Mouse (Mus musculus): Measurements from ENCODE around the gene Elp4. TPM values are rescaled to one million over a fixed set of nuclear protein-coding genes. Genes with fewer than 3 reads are reported as not detected.

Elp4 gene
- total and polyA plus RNA-seq, 3 experiments: 5.4 to 32.7 (median 27.7) TPM

DNA sequence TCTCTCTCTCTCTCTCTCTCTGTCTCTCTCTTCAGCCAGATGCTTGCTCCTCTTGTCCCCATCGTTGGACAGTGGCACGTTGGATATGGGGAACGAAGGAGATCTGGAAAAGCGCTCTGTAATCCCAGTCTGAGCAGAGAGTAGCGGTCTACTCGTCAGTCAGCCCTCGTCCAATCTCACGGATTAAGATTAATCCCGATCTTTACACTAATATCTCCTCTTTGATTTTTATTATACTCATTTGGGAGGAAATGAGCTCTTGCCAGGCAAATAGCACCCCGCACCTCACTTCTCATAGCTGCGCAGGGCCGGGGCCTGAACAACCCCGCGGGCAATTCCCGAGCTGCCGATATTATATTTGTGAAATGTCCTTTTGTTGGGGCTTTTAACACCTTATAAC lies 242.2 kb downstream of the Elp4 start:
- no peak for TF ChIP-seq POLR2AphosphoS5 (IDR thresholded peaks at IDR 0.05; ENCODE audit: insufficient replicate concordance, low read depth, low read length)
- TF ChIP-seq GATA2 (IDR thresholded peaks at IDR 0.05; ENCODE audit: borderline replicate concordance, low read depth, low read length): no peak
- TF ChIP-seq TAL1 (conservative IDR thresholded peaks at IDR 0.05; ENCODE audit: low read depth, low read length): no peak
- TF ChIP-seq CTCF (IDR thresholded peaks at IDR 0.05; ENCODE audit: low read depth, low read length): no peak
- no peak for TF ChIP-seq GATA1 (IDR thresholded peaks at IDR 0.05; ENCODE audit: borderline replicate concordance, low read length)
- Histone ChIP-seq H3K36me3 (replicated peaks) (no peaks in the 10 kb centered on the region), H3K4me3 (ENCODE audit: low read depth, low read length) (no peak overlapping the region), H3K27me3 (ENCODE audit: insufficient read depth, low read length) (peaks cover 62% of the 10 kb centered on the region), H3K9me3 (replicated peaks) (no peaks in the 10 kb centered on the region), H3K4me1 (ENCODE audit: insufficient read depth, low read depth, low read length) (no peaks in the 10 kb centered on the region)
- ATAC-seq (ENCODE audit: extremely low read depth, insufficient number of reproducible peaks, low FRiP score, poor library complexity, severe bottlenecking): no peak
- DNase-seq (ENCODE audit: low spot score): no peak

DNA sequence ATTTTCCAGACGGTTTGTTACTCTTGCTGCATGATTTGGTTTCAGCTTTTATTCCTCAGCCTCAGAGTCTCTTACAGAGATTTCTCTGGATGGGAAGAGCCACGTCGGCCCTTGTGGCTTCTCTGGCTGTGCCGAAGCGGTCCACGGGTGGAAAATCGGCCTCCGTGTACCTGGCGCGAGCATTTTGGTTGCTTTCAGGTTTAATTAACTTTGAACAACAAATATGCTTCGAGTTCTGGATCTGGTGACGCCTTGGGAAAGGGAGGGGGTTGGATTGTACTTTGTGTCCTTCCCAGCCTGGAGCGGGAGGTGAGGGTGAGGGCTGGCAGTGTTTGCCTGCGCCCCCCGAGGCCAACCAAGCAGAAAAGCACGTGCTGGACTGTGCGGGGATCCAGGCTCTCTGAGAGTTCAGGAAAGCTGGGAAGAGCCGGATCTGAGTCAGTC lies 242.7 kb downstream of the Elp4 start:
- TF ChIP-seq TAL1 (conservative IDR thresholded peaks at IDR 0.05; ENCODE audit: low read depth, low read length): no peak
- no peak for TF ChIP-seq CTCF (IDR thresholded peaks at IDR 0.05; ENCODE audit: low read depth, low read length)
- TF ChIP-seq GATA1 (IDR thresholded peaks at IDR 0.05; ENCODE audit: borderline replicate concordance, low read length): no peak
- no peak for TF ChIP-seq GATA2 (IDR thresholded peaks at IDR 0.05; ENCODE audit: borderline replicate concordance, low read depth, low read length)
- no peak for TF ChIP-seq POLR2AphosphoS5 (IDR thresholded peaks at IDR 0.05; ENCODE audit: insufficient replicate concordance, low read depth, low read length)
- DNase-seq (ENCODE audit: low spot score) (no peak), ATAC-seq (ENCODE audit: extremely low read depth, insufficient number of reproducible peaks, low FRiP score, poor library complexity, severe bottlenecking) (no peak)
- H3K36me3 ChIP-seq (replicated peaks): no peaks in the 10 kb centered on the region
- no peaks in the 10 kb centered on the region for H3K9me3 ChIP-seq (replicated peaks)
- H3K4me3 ChIP-seq (ENCODE audit: low read depth, low read length): no peak overlapping the region
- no peaks in the 10 kb centered on the region for H3K4me1 ChIP-seq (ENCODE audit: insufficient read depth, low read depth, low read length)
- peaks cover 61% of the 10 kb centered on the region for H3K27me3 ChIP-seq (ENCODE audit: insufficient read depth, low read length)

DNA sequence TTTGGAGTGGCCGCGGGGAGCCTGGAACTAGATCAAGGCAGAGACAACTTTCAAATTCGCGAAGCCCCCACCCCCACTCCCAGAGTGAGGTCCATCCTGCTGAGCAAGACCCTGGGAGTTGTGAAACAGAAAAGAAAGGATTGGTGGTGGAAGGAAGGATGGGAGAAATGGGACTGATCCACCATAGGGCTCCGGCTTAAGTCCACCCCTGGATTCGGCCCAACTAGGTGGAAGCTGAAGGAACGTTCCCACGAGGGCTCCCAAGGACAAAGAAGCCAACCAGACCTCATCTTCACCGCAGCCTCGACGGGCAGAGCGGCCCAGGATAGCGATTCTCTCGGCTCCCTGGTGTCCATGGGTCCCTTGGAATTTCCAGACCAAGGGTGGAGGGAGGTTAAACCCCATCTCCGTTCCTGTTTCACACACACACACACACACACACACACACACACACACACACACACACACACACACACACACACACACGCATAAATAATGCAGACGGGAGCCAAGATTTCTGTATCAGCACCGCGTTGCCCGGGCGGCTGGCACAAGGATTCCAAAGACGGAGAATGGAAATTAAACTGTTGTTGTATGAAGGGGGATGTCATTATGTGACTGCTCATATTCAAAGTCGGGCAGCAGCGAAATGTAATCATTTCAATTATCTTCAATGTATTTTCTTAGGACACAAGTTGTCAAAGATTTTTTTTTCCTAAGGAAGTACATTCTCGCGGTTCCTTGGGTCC lies 243.3 kb downstream of the Elp4 start:
- ATAC-seq (ENCODE audit: extremely low read depth, insufficient number of reproducible peaks, low FRiP score, poor library complexity, severe bottlenecking) (no peak), DNase-seq (ENCODE audit: low spot score) (no peak)
- no peaks in the 10 kb centered on the region for H3K4me1 ChIP-seq (ENCODE audit: insufficient read depth, low read depth, low read length)
- H3K27me3 ChIP-seq (ENCODE audit: insufficient read depth, low read length): peaks cover 60% of the 10 kb centered on the region
- no peak overlapping the region for H3K4me3 ChIP-seq (ENCODE audit: low read depth, low read length)
- H3K36me3 ChIP-seq (replicated peaks): no peaks in the 10 kb centered on the region
- no peaks in the 10 kb centered on the region for H3K9me3 ChIP-seq (replicated peaks)
- no peak for TF ChIP-seq CTCF (IDR thresholded peaks at IDR 0.05; ENCODE audit: low read depth, low read length)
- TF ChIP-seq GATA1 (IDR thresholded peaks at IDR 0.05; ENCODE audit: borderline replicate concordance, low read length): no peak
- no peak for TF ChIP-seq TAL1 (conservative IDR thresholded peaks at IDR 0.05; ENCODE audit: low read depth, low read length)
- no peak for TF ChIP-seq POLR2AphosphoS5 (IDR thresholded peaks at IDR 0.05; ENCODE audit: insufficient replicate concordance, low read depth, low read length)
- no peak for TF ChIP-seq GATA2 (IDR thresholded peaks at IDR 0.05; ENCODE audit: borderline replicate concordance, low read depth, low read length)

DNA sequence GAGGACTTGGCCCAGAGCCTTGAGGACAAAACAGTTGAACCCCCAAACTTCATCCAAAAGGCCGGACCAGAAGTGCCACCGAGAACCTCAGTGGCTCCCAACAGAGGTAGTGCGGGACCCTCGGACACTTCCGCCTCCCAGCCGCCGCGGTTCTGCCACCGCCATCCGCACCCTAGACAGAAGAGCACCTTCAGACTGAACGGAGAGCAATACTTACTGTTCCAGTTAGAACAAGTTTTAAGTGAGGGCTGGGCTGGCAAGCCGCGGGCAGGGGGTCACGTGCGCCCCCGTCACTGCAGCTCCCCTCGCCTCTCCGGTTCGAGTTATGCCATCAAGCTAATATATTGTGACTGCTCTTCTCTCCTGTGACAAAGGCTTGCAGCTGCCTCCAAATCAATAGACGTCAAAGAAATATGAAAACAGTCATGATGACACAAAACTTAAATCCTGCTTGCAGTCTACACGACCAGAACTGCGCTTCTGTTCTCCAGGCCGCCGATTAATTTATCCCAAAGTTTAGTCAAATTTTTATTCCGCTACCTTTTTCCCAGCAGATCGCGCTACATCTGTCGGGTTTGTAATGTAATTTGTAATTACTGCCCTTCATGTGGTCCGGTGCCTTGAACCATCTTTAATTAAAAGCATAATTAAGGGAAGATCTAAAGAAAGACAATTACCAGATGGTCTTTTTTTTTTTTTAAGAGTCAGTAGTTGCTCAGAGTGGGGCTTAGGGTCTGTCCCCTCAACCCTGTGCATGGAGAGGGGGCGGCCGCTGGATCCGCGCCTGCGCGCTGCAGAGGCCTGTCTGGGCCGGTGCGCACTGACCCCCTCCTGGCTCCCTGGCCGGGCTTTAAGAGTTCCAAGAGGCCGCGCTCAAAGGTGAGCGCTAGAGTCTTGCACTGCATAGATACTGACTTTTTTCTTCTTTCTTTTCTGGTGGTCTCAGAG lies 244.2 kb downstream of the Elp4 start:
- DNase-seq (ENCODE audit: low spot score) (no peak), ATAC-seq (ENCODE audit: extremely low read depth, insufficient number of reproducible peaks, low FRiP score, poor library complexity, severe bottlenecking) (no peak)
- TF ChIP-seq TAL1 (conservative IDR thresholded peaks at IDR 0.05; ENCODE audit: low read depth, low read length) (no peak), GATA2 (IDR thresholded peaks at IDR 0.05; ENCODE audit: borderline replicate concordance, low read depth, low read length) (no peak), POLR2AphosphoS5 (IDR thresholded peaks at IDR 0.05; ENCODE audit: insufficient replicate concordance, low read depth, low read length) (no peak), GATA1 (IDR thresholded peaks at IDR 0.05; ENCODE audit: borderline replicate concordance, low read length) (no peak), CTCF (IDR thresholded peaks at IDR 0.05; ENCODE audit: low read depth, low read length) (no peak)
- Histone ChIP-seq H3K4me1 (ENCODE audit: insufficient read depth, low read depth, low read length) (no peaks in the 10 kb centered on the region), H3K9me3 (replicated peaks) (no peaks in the 10 kb centered on the region), H3K36me3 (replicated peaks) (no peaks in the 10 kb centered on the region), H3K27me3 (ENCODE audit: insufficient read depth, low read length) (peaks cover 60% of the 10 kb centered on the region), H3K4me3 (ENCODE audit: low read depth, low read length) (no peak overlapping the region)

DNA sequence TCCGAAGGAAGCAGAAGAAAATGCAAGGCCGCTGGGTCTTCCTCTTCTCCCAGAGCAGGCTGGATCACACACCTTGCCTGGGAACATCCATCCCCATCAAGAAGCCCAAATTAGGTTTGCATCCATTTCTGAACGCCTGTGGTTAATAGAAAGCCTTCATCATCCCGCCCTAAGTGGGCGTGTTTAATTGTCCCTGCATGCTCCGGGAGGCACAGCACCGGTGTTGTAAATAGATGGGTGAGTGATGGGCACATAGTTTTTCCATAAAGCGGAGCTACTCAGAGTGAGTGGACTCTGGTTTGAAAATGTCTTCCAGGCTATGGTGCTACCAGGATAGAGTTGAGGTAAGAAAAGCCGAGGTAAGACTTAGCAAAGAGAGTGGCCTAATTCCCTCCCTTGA lies 245.0 kb downstream of the Elp4 start:
- DNase-seq (ENCODE audit: low spot score): no peak
- H3K27me3 ChIP-seq (ENCODE audit: insufficient read depth, low read length): peaks cover 54% of the 10 kb centered on the region
- H3K4me1 ChIP-seq (ENCODE audit: insufficient read depth, low read depth, low read length): no peaks in the 10 kb centered on the region
- H3K36me3 ChIP-seq (replicated peaks): no peaks in the 10 kb centered on the region
- TF ChIP-seq GATA1 (IDR thresholded peaks at IDR 0.05; ENCODE audit: borderline replicate concordance, low read length) (no peak), POLR2AphosphoS5 (IDR thresholded peaks at IDR 0.05; ENCODE audit: insufficient replicate concordance, low read depth, low read length) (no peak), TAL1 (conservative IDR thresholded peaks at IDR 0.05; ENCODE audit: low read depth, low read length) (no peak), CTCF (IDR thresholded peaks at IDR 0.05; ENCODE audit: low read depth, low read length) (no peak), GATA2 (IDR thresholded peaks at IDR 0.05; ENCODE audit: borderline replicate concordance, low read depth, low read length) (no peak)
- H3K9me3 ChIP-seq (replicated peaks): no peaks in the 10 kb centered on the region
- H3K4me3 ChIP-seq (ENCODE audit: low read depth, low read length): no peak overlapping the region
- no peak for ATAC-seq (ENCODE audit: extremely low read depth, insufficient number of reproducible peaks, low FRiP score, poor library complexity, severe bottlenecking)

DNA sequence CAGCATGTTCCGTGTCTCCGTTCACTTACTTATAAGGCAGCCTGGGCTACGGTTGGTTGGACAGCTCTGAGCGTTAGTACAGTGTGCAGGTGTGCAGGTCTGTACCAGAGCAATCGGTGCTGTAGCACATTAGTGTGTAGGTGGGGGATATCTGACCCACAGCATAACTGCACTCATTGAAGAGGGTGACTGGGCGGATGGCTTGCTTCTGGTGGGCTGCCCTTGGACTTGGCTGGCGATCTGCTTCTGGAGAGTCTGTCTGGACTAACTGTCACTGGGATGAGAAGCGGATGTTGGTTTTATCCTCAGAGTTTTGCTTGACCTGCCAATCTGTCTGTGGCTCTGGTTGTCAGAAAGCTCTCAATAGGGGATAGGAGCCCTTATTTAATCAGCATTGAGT lies 247.9 kb downstream of the Elp4 start:
- Histone ChIP-seq H3K36me3 (replicated peaks) (no peaks in the 10 kb centered on the region), H3K4me3 (ENCODE audit: low read depth, low read length) (no peak overlapping the region), H3K9me3 (replicated peaks) (no peaks in the 10 kb centered on the region), H3K4me1 (ENCODE audit: insufficient read depth, low read depth, low read length) (no peaks in the 10 kb centered on the region), H3K27me3 (ENCODE audit: insufficient read depth, low read length) (peaks cover 41% of the 10 kb centered on the region)
- DNase-seq (ENCODE audit: low spot score) (no peak), ATAC-seq (ENCODE audit: extremely low read depth, insufficient number of reproducible peaks, low FRiP score, poor library complexity, severe bottlenecking) (no peak)
- TF ChIP-seq GATA2 (IDR thresholded peaks at IDR 0.05; ENCODE audit: borderline replicate concordance, low read depth, low read length): no peak
- no peak for TF ChIP-seq POLR2AphosphoS5 (IDR thresholded peaks at IDR 0.05; ENCODE audit: insufficient replicate concordance, low read depth, low read length)
- no peak for TF ChIP-seq TAL1 (conservative IDR thresholded peaks at IDR 0.05; ENCODE audit: low read depth, low read length)
- TF ChIP-seq CTCF (IDR thresholded peaks at IDR 0.05; ENCODE audit: low read depth, low read length): no peak
- no peak for TF ChIP-seq GATA1 (IDR thresholded peaks at IDR 0.05; ENCODE audit: borderline replicate concordance, low read length)
